Mouse (Mus musculus) limb, embryonic 14.5 days (tissue): ENCODE data around the gene Otop2. TPM values are rescaled to one million over a fixed set of nuclear protein-coding genes. Genes with fewer than 3 reads are reported as not detected.

Source experiments
- ATAC-seq: fragments of 200-750 bp; cut with Nextera tagmentation; 2 replicates; pipeline ENCODE4 v1.8.0; 2017; ENCODE audit warnings: low read depth, moderate number of reproducible peaks, moderate TSS enrichment; ENCODE audit not compliant: low FRiP score
- DNase-seq: peaks from one replicate; pipeline ENCODE4 v3.0.0-alpha.2; 2015; ENCODE audit warnings: low spot score
- H3K27ac ChIP-seq: fragments of 300-500 bp; sonication (generic); replicated peaks from 2 replicates; pipeline ENCODE4 v1.5.1; 2014; ENCODE audit warnings: low read depth, mild to moderate bottlenecking, low read length, moderate library complexity, mixed read lengths
- H3K27me3 ChIP-seq: fragments of 300-500 bp; sonication (generic); 2 replicates; pipeline ENCODE4 v1.6.1; 2014; ENCODE audit warnings: low read length, mixed read lengths; ENCODE audit not compliant: control insufficient read depth, insufficient read depth
- H3K36me3 ChIP-seq: fragments of 300-500 bp; sonication (generic); 2 replicates; pipeline ENCODE4 v1.6.1; 2014; ENCODE audit warnings: mild to moderate bottlenecking, low read length, moderate library complexity, mixed read lengths; ENCODE audit not compliant: control insufficient read depth, insufficient read depth
- H3K4me1 ChIP-seq: fragments of 300-500 bp; sonication (generic); 2 replicates; pipeline ENCODE4 v1.6.1; 2014; ENCODE audit warnings: antibody characterized with exemption, low read length, mixed read lengths; ENCODE audit not compliant: control insufficient read depth, insufficient read depth
- H3K4me2 ChIP-seq: fragments of 300-500 bp; sonication (generic); replicated peaks from 2 replicates; pipeline ENCODE4 v1.6.1; 2014; ENCODE audit warnings: low read depth, mild to moderate bottlenecking, low read length, moderate library complexity; ENCODE audit not compliant: severe bottlenecking
- H3K4me3 ChIP-seq: fragments of 300-500 bp; sonication (generic); replicated peaks from 2 replicates; pipeline ENCODE4 v1.5.1; 2014; ENCODE audit warnings: low read length
- H3K9ac ChIP-seq: fragments of 300-500 bp; sonication (generic); 2 replicates; pipeline ENCODE4 v1.6.1; 2014; ENCODE audit warnings: mild to moderate bottlenecking, low read depth, low read length, moderate library complexity; ENCODE audit not compliant: severe bottlenecking
- H3K9me3 ChIP-seq: fragments of 300-500 bp; sonication (generic); 2 replicates; pipeline ENCODE4 v1.6.1; 2016; ENCODE audit warnings: low read length; ENCODE audit not compliant: control insufficient read depth
- POLR2A ChIP-seq: fragments of 200-500 bp; IDR thresholded peaks from 2 replicates; pipeline ENCODE4 v1.8.0; 2012; ENCODE audit warnings: inconsistent platforms, mild to moderate bottlenecking, moderate library complexity, borderline replicate concordance; ENCODE audit not compliant: insufficient read depth, insufficient read length; ENCODE audit errors: extremely low read depth
- WGBS: fragments of 180-500 bp; shearing (Covaris S2); extraction: QIAGEN DNeasy Blood & Tissue Kit; methylation state at CpG from one replicate; pipeline ENCODE4 v1.1.7; 2014; 5-methylcytosine and 5-hydroxymethylcytosine counted together
- polyA plus RNA-seq, 2 experiments: library from polyadenylated mRNA; depleted of rRNA in 1 of 2; stranded (reverse) in 1 of 2; unstranded in 1 of 2; fragments of >200 nt; fragmentation: Nextera tagmentation in 1 of 2; extraction: Ambion mirVana in 1 of 2; gene quantifications; 2 replicates each; pipeline versions ENCODE4 v1.2.1 to v1.2.3; 2012 to 2014

Otop2 gene
- polyA plus RNA-seq, 2 experiments: 0.19 to 0.29 TPM

- WGBS: 56% methylated on average over 1 of the region's 1 CpGs
These were observed 65.1 kb downstream of the Otop2 start for GRCm38 (mm10) chr11:115372015-115372414.

GRCm38 (mm10) chr11:115372737-115373136 lies 65.8 kb downstream of the Otop2 start:
- H3K4me1 ChIP-seq: peaks cover 6% of the 10 kb centered on the region; the same call in 1 of the 2 replicates
- H3K36me3 ChIP-seq: no peaks in the 10 kb centered on the region
- peaks cover 52% of the 10 kb centered on the region for H3K27me3 ChIP-seq
- H3K9me3 ChIP-seq: no peaks in the 10 kb centered on the region
- 52% methylated on average over 2 of the region's 2 CpGs for WGBS
- no peak overlapping the region for H3K4me2 ChIP-seq
- DNase-seq (no peak), ATAC-seq (no peak)
- TF ChIP-seq POLR2A: no peak
- no peak overlapping the region for H3K9ac ChIP-seq
- H3K4me3 ChIP-seq: no peak overlapping the region
- no peak overlapping the region for H3K27ac ChIP-seq

More at GRCm38 (mm10) chr11:115372015-115372414, 65.1 kb downstream of the Otop2 start:
- peaks cover 59% of the 10 kb centered on the region for H3K27me3 ChIP-seq
- H3K9me3 ChIP-seq: no peaks in the 10 kb centered on the region
- peaks cover 13% of the 10 kb centered on the region; the same call in 1 of the 2 replicates for H3K4me1 ChIP-seq
- H3K4me2 ChIP-seq: no peak overlapping the region
- no peaks in the 10 kb centered on the region for H3K36me3 ChIP-seq
- no peak overlapping the region for H3K4me3 ChIP-seq
- TF ChIP-seq POLR2A: no peak
- H3K27ac ChIP-seq: no peak overlapping the region
- H3K9ac ChIP-seq: no peak overlapping the region
- no peak for DNase-seq
- ATAC-seq: no peak

- ATAC-seq: no peak
- H3K4me3 ChIP-seq: peak overlapping the region; percentile 32
- WGBS: 2% methylated on average over 30 of the region's 30 CpGs
- H3K9me3 ChIP-seq: no peaks in the 10 kb centered on the region
- H3K27ac ChIP-seq: no peak overlapping the region
- no peak for DNase-seq
- TF ChIP-seq POLR2A: no peak
- peaks cover 6% of the 10 kb centered on the region; the same call in 1 of the 2 replicates for H3K4me1 ChIP-seq
- no peaks in the 10 kb centered on the region for H3K36me3 ChIP-seq
- H3K9ac ChIP-seq: peak overlapping the region; percentile 31; the same call in 1 of the 2 replicates
- peaks cover 41% of the 10 kb centered on the region for H3K27me3 ChIP-seq
- H3K4me2 ChIP-seq: peak overlapping the region; percentile 52
These were observed 67.1 kb downstream of the Otop2 start for GRCm38 (mm10) chr11:115373805-115374694.

GRCm38 (mm10) chr11:115374695-115375425 lies 67.9 kb downstream of the Otop2 start:
- ATAC-seq (no peak), DNase-seq (no peak)
- Histone ChIP-seq H3K27ac (no peak overlapping the region), H3K4me1 (peaks cover 6% of the 10 kb centered on the region; the same call in 1 of the 2 replicates), H3K36me3 (no peaks in the 10 kb centered on the region), H3K9me3 (no peaks in the 10 kb centered on the region), H3K4me2 (peak overlapping the region; percentile 52; the same call in 1 of the 2 replicates), H3K4me3 (no peak overlapping the region; the same call in 1 of the 2 replicates), H3K27me3 (peaks cover 40% of the 10 kb centered on the region), H3K9ac (no peak overlapping the region)
- WGBS: 69% methylated on average over 12 of the region's 12 CpGs
- no peak for TF ChIP-seq POLR2A

GRCm38 (mm10) chr11:115376722-115377121 lies 69.8 kb downstream of the Otop2 start:
- Histone ChIP-seq H3K9me3 (no peaks in the 10 kb centered on the region), H3K27me3 (peaks cover 22% of the 10 kb centered on the region), H3K9ac (no peak overlapping the region), H3K4me2 (no peak overlapping the region), H3K4me3 (no peak overlapping the region), H3K4me1 (peaks cover 6% of the 10 kb centered on the region; the same call in 1 of the 2 replicates), H3K27ac (no peak overlapping the region), H3K36me3 (no peaks in the 10 kb centered on the region)
- DNase-seq (no peak), ATAC-seq (no peak)
- no peak for TF ChIP-seq POLR2A
- WGBS: 60% methylated on average over 7 of the region's 7 CpGs
